Mouse (Mus musculus) heart, embryonic 16.5 days (tissue): ENCODE data around the gene Zbtb20. TPM values are rescaled to one million over a fixed set of nuclear protein-coding genes. Genes with fewer than 3 reads are reported as not detected.

ENCODE experiments used
- ATAC-seq: fragments of 200-750 bp; cut with Nextera tagmentation; replicated peaks from 2 replicates; pipeline ENCODE4 v1.8.0; 2017; ENCODE audit warnings: moderate number of reproducible peaks; ENCODE audit not compliant: insufficient read depth, low FRiP score; ENCODE audit errors: extremely low read depth
- H3K27ac ChIP-seq: fragments of 300-500 bp; sonication (generic); 2 replicates; pipeline ENCODE4 v1.5.1; 2014; ENCODE audit warnings: mild to moderate bottlenecking, low read length, control low read depth, moderate library complexity
- H3K27me3 ChIP-seq: fragments of 300-500 bp; sonication (generic); 2 replicates; pipeline ENCODE4 v1.6.1; 2014; ENCODE audit warnings: low read length, mixed read lengths; ENCODE audit not compliant: control insufficient read depth, insufficient read depth
- H3K36me3 ChIP-seq: fragments of 300-500 bp; sonication (generic); 2 replicates; pipeline ENCODE4 v1.6.1; 2014; ENCODE audit not compliant: control insufficient read depth, insufficient read depth
- H3K4me1 ChIP-seq: fragments of 300-500 bp; sonication (generic); 2 replicates; pipeline ENCODE4 v1.6.1; 2014; ENCODE audit warnings: low read length, mixed read lengths; ENCODE audit not compliant: control insufficient read depth, insufficient read depth
- H3K4me2 ChIP-seq: fragments of 300-500 bp; sonication (generic); 2 replicates; pipeline ENCODE4 v1.6.1; 2014; ENCODE audit warnings: low read depth, mild to moderate bottlenecking, control low read depth, low read length
- H3K4me3 ChIP-seq: fragments of 300-500 bp; sonication (generic); 2 replicates; pipeline ENCODE4 v1.5.1; 2014; ENCODE audit warnings: mild to moderate bottlenecking, control low read depth, low read length
- H3K9ac ChIP-seq: fragments of 300-500 bp; sonication (generic); 2 replicates; pipeline ENCODE4 v1.6.1; 2014; ENCODE audit warnings: low read length, control low read depth
- H3K9me3 ChIP-seq: fragments of 300-500 bp; sonication (generic); replicated peaks from 2 replicates; pipeline ENCODE4 v1.6.1; 2016; ENCODE audit warnings: low read length; ENCODE audit not compliant: control insufficient read depth
- WGBS: fragments of 180-500 bp; shearing (Covaris S2); extraction: QIAGEN DNeasy Blood & Tissue Kit; methylation state at CpG from one replicate; pipeline ENCODE4 v1.1.7; 2014; 5-methylcytosine and 5-hydroxymethylcytosine counted together
- polyA plus RNA-seq: library from polyadenylated mRNA; unstranded; fragments of >200 nt; fragmentation: Nextera tagmentation; extraction: Ambion mirVana; gene quantifications from 2 replicates; pipeline ENCODE4 v1.2.1, GENCODE M21; 2015

The Zbtb20 gene
- polyA plus RNA-seq, 1 experiment from 2014 or later: 45.2 TPM

GRCm38 (mm10) chr16:43663978-43664579 lies 788.4 kb downstream of the Zbtb20 start, which contains the start of gene Tigit:
Tigit (minus strand) TSS chr16:43664146.
- Histone ChIP-seq H3K27me3 (no peaks in the 10 kb centered on the region), H3K4me3 (no peak within 1 kb of the TSS), H3K4me1 (no peaks in the 10 kb centered on the region), H3K4me2 (no peak within 1 kb of the TSS), H3K9ac (no peak within 1 kb of the TSS), H3K9me3 (no peaks in the 10 kb centered on the region), H3K36me3 (no peaks in the 10 kb centered on the region), H3K27ac (no peak within 1 kb of the TSS)
- ATAC-seq: no peak
- 61% methylated on average over 7 of the region's 7 CpGs for WGBS

GRCm38 (mm10) chr16:43664861-43665260 lies 789.2 kb downstream of the Zbtb20 start:
- Histone ChIP-seq H3K9me3 (no peaks in the 10 kb centered on the region), H3K36me3 (no peaks in the 10 kb centered on the region), H3K27me3 (no peaks in the 10 kb centered on the region), H3K4me3 (no peak overlapping the region), H3K27ac (no peak overlapping the region), H3K9ac (no peak overlapping the region), H3K4me1 (no peaks in the 10 kb centered on the region), H3K4me2 (no peak overlapping the region)
- ATAC-seq: no peak

GRCm38 (mm10) chr16:43668294-43668693 lies 792.6 kb downstream of the Zbtb20 start:
- no peaks in the 10 kb centered on the region for H3K4me1 ChIP-seq
- no peak overlapping the region for H3K4me3 ChIP-seq
- H3K27me3 ChIP-seq: no peaks in the 10 kb centered on the region
- no peak overlapping the region for H3K9ac ChIP-seq
- 92% methylated on average over 3 of the region's 3 CpGs for WGBS
- no peak overlapping the region for H3K4me2 ChIP-seq
- no peak for ATAC-seq
- H3K9me3 ChIP-seq: no peaks in the 10 kb centered on the region
- no peak overlapping the region for H3K27ac ChIP-seq
- H3K36me3 ChIP-seq: no peaks in the 10 kb centered on the region

- no peak overlapping the region for H3K4me2 ChIP-seq
- no peaks in the 10 kb centered on the region for H3K27me3 ChIP-seq
- no peaks in the 10 kb centered on the region for H3K36me3 ChIP-seq
- H3K9me3 ChIP-seq: no peaks in the 10 kb centered on the region
- no peak overlapping the region for H3K27ac ChIP-seq
- no peak for ATAC-seq
- no peak overlapping the region for H3K4me3 ChIP-seq
- H3K9ac ChIP-seq: no peak overlapping the region
- 88% methylated on average over 1 of the region's 1 CpGs for WGBS
- H3K4me1 ChIP-seq: no peaks in the 10 kb centered on the region
Measured at GRCm38 (mm10) chr16:43671972-43672371, 796.3 kb downstream of the Zbtb20 start.

- ATAC-seq: no peak
- H3K4me1 ChIP-seq: no peaks in the 10 kb centered on the region
- no peaks in the 10 kb centered on the region for H3K27me3 ChIP-seq
- no peaks in the 10 kb centered on the region for H3K36me3 ChIP-seq
- no peak overlapping the region for H3K4me3 ChIP-seq
- H3K4me2 ChIP-seq: no peak overlapping the region
- no peaks in the 10 kb centered on the region for H3K9me3 ChIP-seq
- H3K27ac ChIP-seq: no peak overlapping the region
- H3K9ac ChIP-seq: no peak overlapping the region
Measured at GRCm38 (mm10) chr16:43672697-43673096, 797.0 kb downstream of the Zbtb20 start.

- Histone ChIP-seq H3K4me3 (no peak overlapping the region), H3K4me2 (no peak overlapping the region), H3K4me1 (no peaks in the 10 kb centered on the region), H3K9ac (no peak overlapping the region), H3K27me3 (no peaks in the 10 kb centered on the region), H3K27ac (no peak overlapping the region), H3K9me3 (no peaks in the 10 kb centered on the region; the same call in 1 of the 2 replicates), H3K36me3 (no peaks in the 10 kb centered on the region)
- 67% methylated on average over 3 of the region's 3 CpGs for WGBS
- ATAC-seq: no peak
Measured at GRCm38 (mm10) chr16:43674400-43674799, 798.7 kb downstream of the Zbtb20 start.

- no peaks in the 10 kb centered on the region for H3K9me3 ChIP-seq
- ATAC-seq: no peak
- H3K36me3 ChIP-seq: no peaks in the 10 kb centered on the region
- H3K9ac ChIP-seq: no peak overlapping the region
- no peak overlapping the region for H3K27ac ChIP-seq
- H3K4me2 ChIP-seq: no peak overlapping the region
- no peaks in the 10 kb centered on the region for H3K4me1 ChIP-seq
- no peak overlapping the region for H3K4me3 ChIP-seq
- no peaks in the 10 kb centered on the region for H3K27me3 ChIP-seq
- WGBS: 71% methylated on average over 2 of the region's 2 CpGs
Measured at GRCm38 (mm10) chr16:43687968-43688367, 812.3 kb downstream of the Zbtb20 start.

GRCm38 (mm10) chr16:43690211-43690690 lies 814.6 kb downstream of the Zbtb20 start:
- Histone ChIP-seq H3K27ac (no peak overlapping the region), H3K4me2 (no peak overlapping the region), H3K4me1 (no peaks in the 10 kb centered on the region), H3K4me3 (no peak overlapping the region), H3K27me3 (no peaks in the 10 kb centered on the region), H3K9ac (no peak overlapping the region), H3K9me3 (no peaks in the 10 kb centered on the region), H3K36me3 (no peaks in the 10 kb centered on the region)
- 89% methylated on average over 3 of the region's 3 CpGs for WGBS
- no peak for ATAC-seq

GRCm38 (mm10) chr16:43690912-43691311 lies 815.2 kb downstream of the Zbtb20 start:
- 67% methylated on average over 2 of the region's 2 CpGs for WGBS
- ATAC-seq: no peak

More at GRCm38 (mm10) chr16:43690912-43691311, 815.2 kb downstream of the Zbtb20 start:
- no peaks in the 10 kb centered on the region for H3K9me3 ChIP-seq
- no peak overlapping the region for H3K27ac ChIP-seq
- no peak overlapping the region for H3K4me2 ChIP-seq
- no peaks in the 10 kb centered on the region for H3K4me1 ChIP-seq
- H3K36me3 ChIP-seq: no peaks in the 10 kb centered on the region
- H3K4me3 ChIP-seq: no peak overlapping the region
- no peaks in the 10 kb centered on the region for H3K27me3 ChIP-seq
- H3K9ac ChIP-seq: no peak overlapping the region
